Comparison of ENCODE assay signal across 7 mouse cellular contexts in genomic region chr3:144531023-144531422, GRCm38 (mm10). TPM values are rescaled to one million over a fixed set of nuclear protein-coding genes. Genes with fewer than 3 reads are reported as not detected.
DNase-seq lines count a peak whose midpoint lies in the region; ATAC-seq and TF ChIP-seq lines count a peak whose summit lies in the region.

No protein-coding gene starts in this region.

- no peaks in the 10 kb centered on the region; a peak in 1 of 4 replicates for H3K36me3 ChIP-seq in MEL (ENCODE audit: control insufficient read depth in 1 of 2, insufficient read depth in 2 of 2, low read length in 2 of 2)
- no peaks in the 10 kb centered on the region for H3K36me3 ChIP-seq in limb, embryonic 13.5 days

- no peak for TF ChIP-seq EP300 in MEL (IDR thresholded peaks at IDR 0.05; ENCODE audit: low read depth in 1 of 2, low read length in 2 of 2)

- peak; percentile 46 for TF ChIP-seq RAD21 in MEL (IDR thresholded peaks at IDR 0.05; ENCODE audit: low read depth, low read length)

- 38% methylated on average over 5 of the region's 5 CpGs for WGBS in limb, embryonic 13.5 days

- H3K4me2 ChIP-seq in limb, embryonic 13.5 days (replicated peaks) = peak overlapping the region; percentile 38

- no peak overlapping the region for H3K9ac ChIP-seq in MEL (ENCODE audit: control insufficient read depth, low read depth, low read length, poor library complexity, severe bottlenecking)
- H3K9ac ChIP-seq in limb, embryonic 13.5 days = no peak overlapping the region

- H3K79me2 ChIP-seq in MEL (ENCODE audit: control insufficient read depth, insufficient read depth, low read length, poor library complexity) = peaks cover 26% of the 10 kb centered on the region

- TF ChIP-seq CTCF in layer of hippocampus, adult 2 months (conservative IDR thresholded peaks at IDR 0.05) = peak; percentile 71
- TF ChIP-seq CTCF in MEL (IDR thresholded peaks at IDR 0.05 in 2 of 3, conservative IDR thresholded peaks at IDR 0.05 in 1 of 3; ENCODE audit: control insufficient read depth in 1 of 3, insufficient read depth in 1 of 3, low read depth in 2 of 3, low read length in 3 of 3, poor library complexity in 1 of 3, severe bottlenecking in 1 of 3) = peak in 1 of 3 experiments; percentile 45; a peak in 2 of 6 replicates

- no peak overlapping the region; the same call in 1 of the 2 replicates for H3K27ac ChIP-seq in layer of hippocampus, adult 2 months
- no peak overlapping the region for H3K27ac ChIP-seq in MEL (ENCODE audit: control insufficient read depth, low read depth, low read length)
- peak overlapping the region; percentile 77; the same call in 1 of the 2 replicates for H3K27ac ChIP-seq in limb, embryonic 13.5 days

- H3K4me1 ChIP-seq in MEL (ENCODE audit: control insufficient read depth in 1 of 2, insufficient read depth in 2 of 2, low read length in 2 of 2) = no peaks in the 10 kb centered on the region; a peak in 1 of 4 replicates
- peaks cover 40% of the 10 kb centered on the region for H3K4me1 ChIP-seq in limb, embryonic 13.5 days

- no peaks in the 10 kb centered on the region for H3K9me3 ChIP-seq in MEL (replicated peaks; ENCODE audit: insufficient read depth, low read length)
- no peaks in the 10 kb centered on the region for H3K9me3 ChIP-seq in limb, embryonic 13.5 days

- no peak for ATAC-seq in limb, embryonic 13.5 days (ENCODE audit: low FRiP score, low read depth)
- ATAC-seq in granulocyte monocyte progenitor cell, adult 5-6 weeks (replicated peaks; ENCODE audit: poor library complexity, severe bottlenecking) = no peak

- no peak overlapping the region for H3K4me3 ChIP-seq in layer of hippocampus, adult 2 months
- H3K4me3 ChIP-seq in MEL (ENCODE audit: control insufficient read depth in 1 of 2, insufficient read depth in 1 of 2, low read depth in 2 of 2, low read length in 2 of 2) = no peak overlapping the region
- H3K4me3 ChIP-seq in limb, embryonic 13.5 days = 0 out of 2 replicates have a peak overlapping the region, but pooled peaks have one; percentile 13

- no peaks in the 10 kb centered on the region for H3K27me3 ChIP-seq in MEL (ENCODE audit: control insufficient read depth in 1 of 2, insufficient read depth in 2 of 2, low read length in 2 of 2)
- no peaks in the 10 kb centered on the region for H3K27me3 ChIP-seq in limb, embryonic 13.5 days

- DNase-seq in layer of hippocampus, adult 2 months (ENCODE audit: low spot score in 2 of 2) = no peak
- DNase-seq in layer of hippocampus, adult 9-11 months = no peak
- peak; percentile 37 for DNase-seq in MEL (ENCODE audit: low read depth, low spot score)
- DNase-seq in cerebellum, postnatal 10 days = peak; percentile 63 to 68
- DNase-seq in frontal cortex, postnatal 14 days (ENCODE audit: low spot score in 2 of 2) = no peak

- TF ChIP-seq POLR2A in MEL (IDR thresholded peaks at IDR 0.05; ENCODE audit: control insufficient read depth in 1 of 2, insufficient read depth in 1 of 2, low read depth in 1 of 2, low read length in 2 of 2, poor library complexity in 1 of 2) = no peak

TF ChIP-seq in MEL, 35 proteins besides CTCF, POLR2A, EP300 and RAD21:
- TF ChIP-seq ZC3H11A (IDR thresholded peaks at IDR 0.05; ENCODE audit: low read depth, low read length) (peak; percentile 35), SMC3 (IDR thresholded peaks at IDR 0.05; ENCODE audit: low read depth, low read length) (peak; percentile 38), MYC (IDR thresholded peaks at IDR 0.05; ENCODE audit: low read depth, low read length) (no peak)

RNA-seq across cellular contexts. Expression of gene Hs2st1, which starts 39.0 kb away (rescaled TPM):
- 10 to 100 TPM; 38.4 to 40.5 TPM for total RNA-seq in layer of hippocampus, adult 2 months (2021)
- total RNA-seq in MEL (2012; rRNA removed) = 13.5 and 13.6 TPM in 2 replicates
- polyA plus RNA-seq in MEL (2012; ENCODE audit: insufficient read depth in 1 of 2, insufficient read length in 2 of 2, low read depth in 1 of 2, low replicate concordance in 2 of 2, missing spikeins in 1 of 2) = 10 to 100 TPM in 1 of 2 experiments, not detected in 1; 16.1 TPM
- polyA plus RNA-seq in limb, embryonic 13.5 days (2015; fragmentation: Nextera tagmentation; extraction: Ambion mirVana) = 13.8 and 16.0 TPM in 2 replicates
- 11.1 and 13.0 TPM in 2 replicates for total RNA-seq in granulocyte monocyte progenitor cell, adult 5-6 weeks (2014; fragmentation: Nextera tagmentation)
- 12.3 and 13.7 TPM in 2 replicates for total RNA-seq in granulocyte monocyte progenitor cell, adult 5-6 weeks (2017)

RNA-seq across cellular contexts. Expression of gene Selenof, which starts 39.1 kb away (rescaled TPM):
- total RNA-seq in layer of hippocampus, adult 2 months (2021) = 100 to 1,000 TPM; 228 to 231 TPM
- total RNA-seq in MEL (2012; rRNA removed) = 307 and 316 TPM in 2 replicates
- polyA plus RNA-seq in MEL (2012; ENCODE audit: insufficient read depth in 1 of 2, insufficient read length in 2 of 2, low read depth in 1 of 2, low replicate concordance in 2 of 2, missing spikeins in 1 of 2) = 1,000 to 10,000 TPM in 1 of 2 experiments, 100 to 1,000 TPM in 1; 265 to 1,760 TPM
- 655 and 661 TPM in 2 replicates for polyA plus RNA-seq in limb, embryonic 13.5 days (2015; fragmentation: Nextera tagmentation; extraction: Ambion mirVana)
- 330 and 358 TPM in 2 replicates for total RNA-seq in granulocyte monocyte progenitor cell, adult 5-6 weeks (2014; fragmentation: Nextera tagmentation)
- 781 and 898 TPM in 2 replicates for total RNA-seq in granulocyte monocyte progenitor cell, adult 5-6 weeks (2017)

Comparison
In these comparisons a context has a peak if more than half of its experiments do, and no peak if none do; other contexts are left out.
1. DNase-seq: peak in MEL (single experiment) and cerebellum, postnatal 10 days (2 of 2); none in layer of hippocampus, adult 2 months (0 of 2), layer of hippocampus, adult 9-11 months (single experiment) and frontal cortex, postnatal 14 days (0 of 2).